Mouse (Mus musculus): ENCODE results near the gene Itih5. TPM values are rescaled to one million over a fixed set of nuclear protein-coding genes. Genes with fewer than 3 reads are reported as not detected.

Gene Itih5
- polyA plus RNA-seq (2014; fragmentation: Illumina TruSeq; extraction: RNeasy Lipid Tissue Mini Kit (QIAGEN cat#74804); ENCODE audit: low read depth, low replicate concordance) = 268 TPM

GRCm38 (mm10) chr2:10153201-10154075, at the start of gene Itih5:
Gene Itih5, plus strand, starts transcription at chr2:10153571.

GRCm38 (mm10) chr2:10131296-10131695, 22.1 kb upstream of the Itih5 start, which contains the start of gene Itih2:
Gene Itih2, minus strand, starts transcription at chr2:10131396.

Other genes starting within 250 kb of the Itih5 start
- gene Taf3, start 105.0 kb upstream of the Itih5 start, polyA plus RNA-seq (2014; fragmentation: Illumina TruSeq; extraction: RNeasy Lipid Tissue Mini Kit (QIAGEN cat#74804); ENCODE audit: low read depth, low replicate concordance) = 6.9 TPM
- 943 TPM for gene Atp5c1, start 73.1 kb upstream of the Itih5 start, polyA plus RNA-seq (2014; fragmentation: Illumina TruSeq; extraction: RNeasy Lipid Tissue Mini Kit (QIAGEN cat#74804); ENCODE audit: low read depth, low replicate concordance)
- gene Kin, start 73.0 kb upstream of the Itih5 start, polyA plus RNA-seq (2014; fragmentation: Illumina TruSeq; extraction: RNeasy Lipid Tissue Mini Kit (QIAGEN cat#74804); ENCODE audit: low read depth, low replicate concordance) = 35.8 TPM
- gene Itih2, start 22.2 kb upstream of the Itih5 start, polyA plus RNA-seq (2014; fragmentation: Illumina TruSeq; extraction: RNeasy Lipid Tissue Mini Kit (QIAGEN cat#74804); ENCODE audit: low read depth, low replicate concordance) = 15.9 TPM
- 0.63 TPM for gene Sfmbt2, start 216.9 kb downstream of the Itih5 start, polyA plus RNA-seq (2014; fragmentation: Illumina TruSeq; extraction: RNeasy Lipid Tissue Mini Kit (QIAGEN cat#74804); ENCODE audit: low read depth, low replicate concordance)